Mouse (Mus musculus): ENCODE measurements at regions not wholly inside any gene's neighbourhood (a gene's known extent, or its start where the extent isn't known, plus 50 kb on each side); places are given as distances from the start of the nearest gene placed in this dataset.

DNA sequence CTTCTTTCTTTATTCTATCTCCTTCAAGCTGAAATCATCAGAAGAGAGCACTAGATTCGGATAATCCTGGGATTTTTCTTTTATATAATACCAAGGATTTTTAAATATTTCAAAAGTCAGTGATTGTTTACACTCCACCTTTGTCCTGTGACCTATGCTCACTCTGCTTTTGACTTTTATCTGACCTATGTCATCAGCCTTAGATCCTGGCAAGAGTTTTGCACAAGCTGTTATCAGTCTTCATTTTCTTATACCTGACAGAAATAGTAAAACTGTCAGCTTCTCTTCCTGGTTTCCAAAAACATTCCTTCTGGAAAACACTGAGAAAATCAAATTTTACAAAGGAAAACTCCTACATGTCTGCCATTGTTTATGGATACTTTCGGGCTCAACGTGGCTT is 168.3 kb upstream of the Zic4 start:
- Histone ChIP-seq H3K4me1 (ENCODE audit: insufficient read depth) (no peaks in the 10 kb centered on the region), H3K4me2 (ENCODE audit: low read depth, low read length) (no peak overlapping the region), H3K27ac (ENCODE audit: low read depth) (no peak overlapping the region; the same call in 1 of the 2 replicates), H3K4me3 (ENCODE audit: low read depth, low read length) (no peak overlapping the region), H3K9me3 (ENCODE audit: low read length) (no peaks in the 10 kb centered on the region; the same call in 1 of the 2 replicates), H3K9ac (replicated peaks) (no peak overlapping the region), H3K36me3 (replicated peaks; ENCODE audit: insufficient read depth, low read length) (no peaks in the 10 kb centered on the region), H3K27me3 (ENCODE audit: insufficient read depth, low read length) (no peaks in the 10 kb centered on the region)
- 64% methylated on average over 3 of the region's 3 CpGs for WGBS (ENCODE audit: insufficient replicate concordance)
- ATAC-seq (peak; percentile 57), DNase-seq (no peak)
- TF ChIP-seq EP300 (IDR thresholded peaks at IDR 0.05; ENCODE audit: low read depth) (no peak), CTCF (IDR thresholded peaks at IDR 0.05; ENCODE audit: low read depth) (no peak)

- TF ChIP-seq EP300 (IDR thresholded peaks at IDR 0.05; ENCODE audit: low read depth) = no peak
- no peak for TF ChIP-seq CTCF (IDR thresholded peaks at IDR 0.05; ENCODE audit: low read depth)
- DNase-seq = no peak
- Histone ChIP-seq H3K4me1 (ENCODE audit: insufficient read depth) (no peaks in the 10 kb centered on the region), H3K36me3 (replicated peaks; ENCODE audit: insufficient read depth, low read length) (no peaks in the 10 kb centered on the region), H3K27ac (ENCODE audit: low read depth) (no peak overlapping the region), H3K9ac (replicated peaks) (no peak overlapping the region), H3K27me3 (ENCODE audit: insufficient read depth, low read length) (no peaks in the 10 kb centered on the region), H3K4me2 (ENCODE audit: low read depth, low read length) (no peak overlapping the region), H3K9me3 (ENCODE audit: low read length) (no peaks in the 10 kb centered on the region), H3K4me3 (ENCODE audit: low read depth, low read length) (no peak overlapping the region)
- ATAC-seq = no peak
- WGBS (ENCODE audit: insufficient replicate concordance) = 74% methylated on average over 2 of the region's 2 CpGs
Measured at GRCm38 (mm10) chr9:91207281-91207680, 154.9 kb upstream of the Zic4 start.

DNA sequence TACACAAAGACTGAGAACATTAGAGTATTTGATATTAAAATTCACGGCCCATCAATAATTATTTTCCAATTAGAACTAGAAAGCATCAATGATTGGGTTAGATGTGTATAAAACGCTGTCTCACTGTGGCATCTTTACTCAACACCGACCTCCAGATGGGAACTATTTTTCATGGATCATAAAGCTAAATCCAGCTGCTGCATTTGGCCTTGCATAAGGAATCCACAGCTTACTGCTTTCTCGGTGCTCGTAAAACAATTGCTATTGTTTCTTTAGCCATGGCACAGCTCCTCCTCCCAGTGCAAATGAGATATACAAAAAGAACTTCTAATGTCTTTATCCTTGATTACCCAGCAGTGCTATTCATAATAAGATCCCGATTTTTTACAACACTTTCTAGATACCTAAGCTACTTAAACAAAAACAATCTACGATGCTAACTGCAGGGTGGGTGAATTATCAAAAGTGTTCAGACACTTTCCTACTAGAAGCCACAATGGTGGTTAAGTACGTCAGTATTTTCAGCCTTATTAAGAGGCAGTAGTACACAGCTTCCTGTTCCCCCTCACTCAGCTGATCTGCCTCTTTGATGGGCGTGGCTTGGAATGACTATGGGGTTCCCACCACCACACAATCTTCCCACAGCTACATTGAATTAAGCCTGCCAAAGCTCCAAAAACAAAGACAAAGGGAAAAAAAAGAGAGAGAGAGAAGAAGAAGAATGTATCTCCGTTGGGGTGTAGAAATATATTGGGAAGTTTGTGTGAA is 134.4 kb upstream of the Zic4 start:
- ATAC-seq = no peak
- Histone ChIP-seq H3K9me3 (ENCODE audit: low read length) (no peaks in the 10 kb centered on the region), H3K27ac (ENCODE audit: low read depth) (no peak overlapping the region), H3K9ac (replicated peaks) (no peak overlapping the region), H3K4me2 (ENCODE audit: low read depth, low read length) (no peak overlapping the region), H3K36me3 (replicated peaks; ENCODE audit: insufficient read depth, low read length) (no peaks in the 10 kb centered on the region), H3K4me1 (ENCODE audit: insufficient read depth) (no peaks in the 10 kb centered on the region), H3K4me3 (ENCODE audit: low read depth, low read length) (no peak overlapping the region), H3K27me3 (ENCODE audit: insufficient read depth, low read length) (no peaks in the 10 kb centered on the region)
- 37% methylated on average over 10 of the region's 10 CpGs for WGBS (ENCODE audit: insufficient replicate concordance)
- no peak for TF ChIP-seq CTCF (IDR thresholded peaks at IDR 0.05; ENCODE audit: low read depth)
- no peak for TF ChIP-seq EP300 (IDR thresholded peaks at IDR 0.05; ENCODE audit: low read depth)
- DNase-seq = no peak

DNA sequence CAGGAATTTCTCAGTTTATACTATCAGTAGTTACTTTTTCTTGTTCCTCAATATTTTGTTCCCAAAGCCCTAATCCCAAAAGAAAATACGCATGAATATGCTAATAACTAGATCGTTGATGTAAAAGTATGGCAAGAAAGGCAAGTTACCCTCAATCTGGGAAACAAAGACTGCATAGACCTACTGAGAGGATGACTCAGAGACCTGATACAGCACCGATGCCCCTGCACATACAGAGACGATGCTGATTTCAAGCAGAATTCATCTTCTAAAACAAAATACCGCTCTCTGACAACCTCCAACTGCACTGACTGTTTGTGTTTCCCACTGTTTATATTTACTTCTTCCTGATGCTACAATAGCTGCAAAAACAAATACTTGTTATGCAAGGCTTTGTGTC is 133.7 kb upstream of the Zic4 start:
- DNase-seq (no peak), ATAC-seq (no peak)
- no peak overlapping the region for H3K4me3 ChIP-seq (ENCODE audit: low read depth, low read length)
- TF ChIP-seq CTCF (IDR thresholded peaks at IDR 0.05; ENCODE audit: low read depth) = no peak
- no peak for TF ChIP-seq EP300 (IDR thresholded peaks at IDR 0.05; ENCODE audit: low read depth)
- no peaks in the 10 kb centered on the region for H3K36me3 ChIP-seq (replicated peaks; ENCODE audit: insufficient read depth, low read length)
- H3K9me3 ChIP-seq (ENCODE audit: low read length) = no peaks in the 10 kb centered on the region
- no peak overlapping the region for H3K9ac ChIP-seq (replicated peaks)
- no peaks in the 10 kb centered on the region for H3K4me1 ChIP-seq (ENCODE audit: insufficient read depth)
- H3K4me2 ChIP-seq (ENCODE audit: low read depth, low read length) = no peak overlapping the region
- WGBS (ENCODE audit: insufficient replicate concordance) = 56% methylated on average over 5 of the region's 5 CpGs
- no peaks in the 10 kb centered on the region for H3K27me3 ChIP-seq (ENCODE audit: insufficient read depth, low read length)
- no peak overlapping the region for H3K27ac ChIP-seq (ENCODE audit: low read depth)

GRCm38 (mm10) chr9:91253886-91254285 is 108.3 kb upstream of the Zic4 start:
- no peak for ATAC-seq
- WGBS (ENCODE audit: insufficient replicate concordance) = 67% methylated on average over 1 of the region's 1 CpGs
- H3K27ac ChIP-seq (ENCODE audit: low read depth) = no peak overlapping the region

GRCm38 (mm10) chr9:91291340-91291739 is 70.9 kb upstream of the Zic4 start:
- Histone ChIP-seq H3K27me3 (ENCODE audit: insufficient read depth, low read length) (no peaks in the 10 kb centered on the region), H3K9ac (replicated peaks) (no peak overlapping the region), H3K27ac (ENCODE audit: low read depth) (no peak overlapping the region), H3K36me3 (replicated peaks; ENCODE audit: insufficient read depth, low read length) (no peaks in the 10 kb centered on the region), H3K4me1 (ENCODE audit: insufficient read depth) (no peaks in the 10 kb centered on the region), H3K9me3 (ENCODE audit: low read length) (no peaks in the 10 kb centered on the region), H3K4me3 (ENCODE audit: low read depth, low read length) (no peak overlapping the region), H3K4me2 (ENCODE audit: low read depth, low read length) (no peak overlapping the region)
- DNase-seq (no peak), ATAC-seq (no peak)
- 60% methylated on average over 3 of the region's 3 CpGs for whole genome bisulfite sequencing (ENCODE audit: insufficient replicate concordance)
- TF ChIP-seq EP300 (IDR thresholded peaks at IDR 0.05; ENCODE audit: low read depth) (no peak), CTCF (IDR thresholded peaks at IDR 0.05; ENCODE audit: low read depth) (no peak)

More at GRCm38 (mm10) chr9:91253886-91254285, 108.3 kb upstream of the Zic4 start:
- no peaks in the 10 kb centered on the region for H3K4me1 ChIP-seq (ENCODE audit: insufficient read depth)
- no peaks in the 10 kb centered on the region for H3K9me3 ChIP-seq (ENCODE audit: low read length)
- H3K36me3 ChIP-seq (replicated peaks; ENCODE audit: insufficient read depth, low read length) = no peaks in the 10 kb centered on the region
- H3K4me3 ChIP-seq (ENCODE audit: low read depth, low read length) = no peak overlapping the region
- no peak for TF ChIP-seq CTCF (IDR thresholded peaks at IDR 0.05; ENCODE audit: low read depth)
- no peaks in the 10 kb centered on the region for H3K27me3 ChIP-seq (ENCODE audit: insufficient read depth, low read length)
- no peak overlapping the region for H3K4me2 ChIP-seq (ENCODE audit: low read depth, low read length)
- DNase-seq = no peak
- H3K9ac ChIP-seq (replicated peaks) = no peak overlapping the region

Data from liver, postnatal 0 days (tissue).